In the genomic region with DNA sequence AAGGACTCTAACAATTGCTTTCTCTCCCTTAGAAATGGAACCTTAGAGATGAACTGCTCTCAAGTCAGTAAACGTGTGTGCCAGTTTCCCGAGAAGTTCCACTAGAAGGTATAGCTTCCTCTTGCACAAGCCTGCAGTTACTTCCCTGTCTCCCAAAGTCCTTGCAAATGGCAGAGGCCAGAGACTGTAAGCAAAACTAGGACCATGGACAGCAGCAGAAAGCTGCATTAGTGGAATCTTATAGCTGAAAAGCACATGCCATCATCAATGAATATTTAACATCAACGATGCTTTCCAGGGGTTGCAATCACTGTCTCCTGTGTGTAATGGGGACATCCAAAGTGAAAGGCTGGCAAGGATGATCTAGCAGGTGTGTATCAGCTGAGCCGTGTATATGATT, we compare ENCODE assay signal across 11 mouse cellular contexts.
DNase-seq lines count a peak whose midpoint lies in the region; ATAC-seq lines count a peak whose summit lies in the region.
"Had no signal": no experiment of that assay in that cellular context is flagged by ENCODE, and none has a peak within 500 bp of the region (broad histone marks: within the 10 kb centered on the region; RNA-seq: fewer than 3 reads in every experiment).

No protein-coding gene starts in this region.

- H3K4me3 ChIP-seq in intestine, embryonic 14.5 days (ENCODE audit: low read depth, low read length), result no peak overlapping the region
- H3K4me3 ChIP-seq in intestine, embryonic 15.5 days (replicated peaks), result no peak overlapping the region
- H3K4me3 ChIP-seq: left cerebral cortex, adult 2 months; liver, embryonic 12.5 days had no signal

- H3K4me1 ChIP-seq in intestine, embryonic 14.5 days (replicated peaks; ENCODE audit: control insufficient read depth, insufficient read depth, low read length), result no peaks in the 10 kb centered on the region
- no peaks in the 10 kb centered on the region for H3K4me1 ChIP-seq in intestine, embryonic 15.5 days (replicated peaks)
- H3K4me1 ChIP-seq: liver, embryonic 12.5 days had no signal

- H3K27ac ChIP-seq in intestine, embryonic 14.5 days (ENCODE audit: low read depth), result no peak overlapping the region
- no peak overlapping the region for H3K27ac ChIP-seq in intestine, embryonic 15.5 days
- H3K27ac ChIP-seq: left cerebral cortex, adult 2 months; liver, embryonic 12.5 days had no signal

- DNase-seq in intestine, embryonic 14.5 days (ENCODE audit: low spot score), result peak; percentile 69
- DNase-seq in ES-CJ7 (ENCODE audit: low read depth, low spot score) (peak; percentile 19), R1 (ENCODE audit: low read depth, low spot score) (peak; percentile 43)
- DNase-seq in hindlimb bud, embryonic 11.5 days (ENCODE audit: extremely low spot score, low read depth, low spot score), result peak; percentile 26
- DNase-seq in cerebellum, postnatal 25 days, result no peak
- DNase-seq in right cerebral cortex, postnatal 36 days (ENCODE audit: low spot score in 2 of 2), result no peak
- DNase-seq: cerebellum, adult 8-10 months; heart, adult 11 months had no signal

- H3K36me3 ChIP-seq in intestine, embryonic 14.5 days (ENCODE audit: control insufficient read depth, insufficient read depth, low read length), result no peaks in the 10 kb centered on the region
- no peaks in the 10 kb centered on the region for H3K36me3 ChIP-seq in intestine, embryonic 15.5 days
- H3K36me3 ChIP-seq: liver, embryonic 12.5 days had no signal

- no peak overlapping the region for H3K9ac ChIP-seq in intestine, embryonic 14.5 days (ENCODE audit: low read length)
- H3K9ac ChIP-seq in intestine, embryonic 15.5 days, result no peak overlapping the region
- H3K9ac ChIP-seq: liver, embryonic 12.5 days had no signal

- H3K27me3 ChIP-seq in intestine, embryonic 14.5 days (replicated peaks; ENCODE audit: control insufficient read depth, insufficient read depth, low read length), result no peaks in the 10 kb centered on the region
- no peaks in the 10 kb centered on the region for H3K27me3 ChIP-seq in intestine, embryonic 15.5 days (replicated peaks)
- H3K27me3 ChIP-seq: liver, embryonic 12.5 days had no signal

- no peak for ATAC-seq in intestine, embryonic 14.5 days (replicated peaks; ENCODE audit: low FRiP score, low TSS enrichment, low read depth)
- no peak for ATAC-seq in intestine, embryonic 15.5 days
- ATAC-seq: liver, embryonic 12.5 days had no signal

- no peaks in the 10 kb centered on the region for H3K9me3 ChIP-seq in intestine, embryonic 14.5 days (ENCODE audit: control insufficient read depth, low read length)
- H3K9me3 ChIP-seq in intestine, embryonic 15.5 days, result no peaks in the 10 kb centered on the region
- H3K9me3 ChIP-seq: liver, embryonic 12.5 days had no signal

- WGBS in intestine, embryonic 14.5 days, result 72% methylated on average over 4 of the region's 4 CpGs
- 65% methylated on average over 4 of the region's 4 CpGs for WGBS in intestine, embryonic 15.5 days

- no peak overlapping the region for H3K4me2 ChIP-seq in intestine, embryonic 14.5 days (ENCODE audit: low read length)
- no peak overlapping the region for H3K4me2 ChIP-seq in intestine, embryonic 15.5 days (replicated peaks)
- H3K4me2 ChIP-seq: liver, embryonic 12.5 days had no signal

Comparison
In these comparisons a context has a peak if more than half of its experiments do, and no peak if none do; other contexts are left out.
1. DNase-seq: peak in intestine, embryonic 14.5 days (single experiment), ES-CJ7 (single experiment), R1 (single experiment) and hindlimb bud, embryonic 11.5 days (single experiment); none in cerebellum, postnatal 25 days (0 of 2) and right cerebral cortex, postnatal 36 days (0 of 2).